Mouse (Mus musculus): ENCODE results near the gene Tspan11.

DNA sequence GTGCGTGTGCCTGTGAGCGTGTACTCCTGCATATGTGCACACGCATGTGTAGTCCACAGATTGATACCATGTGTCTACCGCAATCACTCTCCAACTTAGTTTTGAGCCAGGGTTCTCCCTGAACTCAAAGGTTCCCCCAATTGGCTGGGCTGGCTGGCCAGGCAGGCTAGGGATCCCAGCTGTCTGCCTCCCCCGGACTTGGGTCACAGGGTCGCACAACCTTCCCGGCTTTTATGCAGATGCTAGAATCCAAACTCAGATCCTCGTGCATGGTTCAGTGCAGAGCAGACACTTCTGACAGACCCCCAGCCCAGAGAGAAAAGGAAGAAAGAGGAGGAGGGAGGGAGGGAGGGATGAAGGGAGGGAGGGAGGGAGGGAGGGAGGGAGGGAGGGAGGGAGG is 18.8 kb upstream of the Tspan11 start:
- no peak for TF ChIP-seq CTCF (IDR thresholded peaks at IDR 0.05; ENCODE audit: borderline replicate concordance, control insufficient read depth, extremely low read depth, insufficient read depth, low read length, poor library complexity)
- TF ChIP-seq POLR2A (IDR thresholded peaks at IDR 0.05; ENCODE audit: control insufficient read depth, extremely low read depth, insufficient read depth, low read length, poor library complexity) = no peak

All from thymus, adult 2 months (tissue).